Mouse (Mus musculus) megakaryocyte, embryonic 14.5 days (primary cell): Measurements from ENCODE around the gene Ascc1.

Experiments used
- FLI1 ChIP-seq: IDR thresholded peaks from 2 replicates; pipeline ENCODE4 v1.6.1; 2012; ENCODE audit warnings: low read length, inconsistent platforms, mixed read lengths
- GATA1 ChIP-seq: IDR thresholded peaks from 3 replicates; pipeline ENCODE4 v1.6.1; 2012; ENCODE audit warnings: mixed read lengths, low read length, inconsistent platforms, borderline replicate concordance

DNA sequence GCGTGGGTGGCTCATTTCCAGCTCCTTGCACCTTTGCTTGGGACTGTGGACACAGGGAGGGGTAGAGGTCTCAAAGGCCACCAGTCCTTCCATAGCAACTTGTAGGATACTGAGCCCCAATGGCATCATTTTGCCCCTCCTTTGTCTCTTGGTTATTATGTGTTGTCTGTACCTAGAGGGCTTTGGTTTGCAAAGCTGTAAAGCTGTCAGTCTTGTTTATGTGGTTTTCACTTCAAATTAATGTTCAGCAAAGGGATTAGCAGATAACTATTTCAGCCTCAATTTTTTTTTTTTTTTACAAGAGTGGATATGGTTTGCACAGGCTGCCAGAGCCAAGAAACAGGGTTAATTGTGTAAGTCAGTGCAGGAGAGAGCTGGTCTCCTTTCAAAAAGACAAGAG lies 93.7 kb downstream of the Ascc1 start:
- no peak for TF ChIP-seq GATA1
- TF ChIP-seq FLI1: no peak
